Mouse (Mus musculus) erythroblast, embryonic 14.5 days (primary cell): ENCODE data around the gene Rcan1.

Experiments used
- GATA1 ChIP-seq: IDR thresholded peaks from 2 replicates; pipeline ENCODE4 v1.6.1; 2012; ENCODE audit warnings: low read length, inconsistent platforms, mixed read lengths
- TAL1 ChIP-seq: IDR thresholded peaks from 3 replicates; pipeline ENCODE4 v1.6.1; 2012; ENCODE audit warnings: low read length, inconsistent platforms, mixed read lengths

- TF ChIP-seq TAL1 (no peak), GATA1 (no peak)
Observed at GRCm38 (mm10) chr16:92371623-92372022, 99.0 kb downstream of the Rcan1 start.
